Mouse (Mus musculus) midbrain, embryonic 10.5 days (tissue): ENCODE data around the gene Qrich1. TPM values are rescaled to one million over a fixed set of nuclear protein-coding genes. Genes with fewer than 3 reads are reported as not detected.

Source experiments
- DNase-seq: peaks from one replicate; pipeline ENCODE4 v3.0.0-alpha.2; 2017; ENCODE audit warnings: low spot score
- H3K27ac ChIP-seq: fragments of 300-500 bp; sonication (generic); replicated peaks from 2 replicates; pipeline ENCODE4 v1.5.1; 2016; ENCODE audit warnings: mild to moderate bottlenecking
- H3K27me3 ChIP-seq: fragments of 300-500 bp; sonication (generic); 2 replicates; pipeline ENCODE4 v1.6.1; 2016; ENCODE audit warnings: low read depth, mild to moderate bottlenecking; ENCODE audit not compliant: poor library complexity, severe bottlenecking
- H3K36me3 ChIP-seq: fragments of 300-500 bp; sonication (generic); 2 replicates; pipeline ENCODE4 v1.6.1; 2016; ENCODE audit warnings: mild to moderate bottlenecking, moderate library complexity
- H3K4me1 ChIP-seq: fragments of 300-500 bp; sonication (generic); 2 replicates; pipeline ENCODE4 v1.6.1; 2016
- H3K4me3 ChIP-seq: fragments of 300-500 bp; sonication (generic); 2 replicates; pipeline ENCODE4 v1.5.1; 2016; ENCODE audit warnings: mild to moderate bottlenecking, moderate library complexity
- H3K9me3 ChIP-seq: fragments of 300-500 bp; sonication (generic); replicated peaks from 2 replicates; pipeline ENCODE4 v1.6.1; 2016; ENCODE audit warnings: mild to moderate bottlenecking
- WGBS: fragments of 180-500 bp; shearing (Covaris S2); methylation state at CpG from one replicate; pipeline ENCODE4 v1.1.7; 2016; 5-methylcytosine and 5-hydroxymethylcytosine counted together
- polyA plus RNA-seq: library from polyadenylated mRNA; unstranded; fragments of >200 nt; fragmentation: Nextera tagmentation; extraction: Ambion mirVana; gene quantifications from 2 replicates; pipeline ENCODE4 v1.2.1, GENCODE M21; 2016

Qrich1 gene
- 150 and 171 TPM in 2 replicates for polyA plus RNA-seq

DNA sequence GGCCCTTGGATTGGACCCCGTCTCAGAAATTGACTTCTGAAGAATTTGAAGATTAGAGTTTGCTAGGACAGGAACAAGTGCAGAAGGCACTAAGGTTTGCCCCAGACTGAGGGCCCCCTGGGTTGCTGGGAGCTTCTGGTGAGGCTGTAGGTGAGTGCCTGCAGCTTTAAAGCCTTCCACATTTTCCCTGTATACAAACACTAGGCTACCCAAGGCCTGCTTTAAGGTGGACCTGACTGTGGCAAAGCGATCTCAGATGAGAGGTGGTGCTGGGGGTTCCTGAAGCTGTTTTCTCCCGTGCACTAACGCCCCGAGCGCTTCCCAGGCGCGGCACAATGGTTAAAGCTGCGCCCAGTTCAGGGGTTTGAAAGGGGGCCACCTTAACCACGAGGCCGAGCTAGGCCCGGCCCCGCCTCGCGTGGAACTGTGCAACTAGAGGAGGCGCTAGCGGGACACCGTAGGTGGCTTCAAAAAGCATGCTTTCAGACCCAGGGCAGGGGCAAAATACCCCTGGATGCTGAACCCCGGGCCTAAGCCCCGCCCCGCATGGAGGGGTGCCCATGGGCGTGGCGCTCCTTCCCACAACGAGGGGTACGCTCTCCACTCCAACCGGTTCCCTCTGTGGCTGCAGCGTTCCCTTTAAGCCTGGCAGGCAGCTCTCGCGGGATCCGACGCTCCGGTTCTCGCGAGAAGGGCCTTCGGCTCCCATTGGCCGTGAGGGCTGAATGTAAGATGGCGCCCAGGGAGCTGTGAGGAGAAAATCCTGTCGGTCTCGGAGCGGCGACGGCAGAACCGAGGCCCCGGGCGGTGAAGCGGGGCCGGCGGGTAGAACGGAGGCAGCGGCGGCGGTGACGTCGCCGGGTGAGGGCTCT is at the start of gene Qrich1:
Gene Qrich1 (plus strand): TSS at position 427 of the 872 bp plus-strand sequence.
- H3K27ac ChIP-seq, result peak within 1 kb of the TSS; percentile 99
- H3K9me3 ChIP-seq, result no peaks in the 10 kb centered on the region
- no peaks in the 10 kb centered on the region for H3K27me3 ChIP-seq
- H3K4me3 ChIP-seq, result peak within 1 kb of the TSS; percentile 89
- WGBS, result 1% methylated on average over 53 of the region's 55 CpGs
- DNase-seq, result peak; percentile 96
- H3K36me3 ChIP-seq, result peaks cover 63% of the 10 kb centered on the region
- peaks cover 35% of the 10 kb centered on the region for H3K4me1 ChIP-seq

DNA sequence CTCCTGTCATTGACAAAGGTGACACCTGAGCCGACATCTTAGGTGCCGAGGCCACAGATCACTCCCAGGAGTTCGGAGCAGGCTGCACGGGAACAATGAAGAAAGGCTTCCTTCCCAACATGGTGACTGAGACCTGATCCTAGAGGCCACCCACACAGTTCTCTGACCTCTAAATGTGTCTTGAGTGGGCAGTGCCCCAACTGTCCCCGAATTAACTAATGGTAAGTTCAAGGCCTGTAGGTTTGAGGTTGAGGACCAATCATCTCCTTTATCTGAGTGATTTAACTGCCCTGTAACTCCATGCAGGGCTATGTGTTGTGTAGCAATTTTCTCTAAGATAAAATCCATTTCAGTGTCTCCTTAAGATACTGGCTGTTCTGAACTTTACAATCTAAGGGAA is 47.2 kb upstream of the Qrich1 start:
- 87% methylated on average over 5 of the region's 5 CpGs for WGBS

GRCm38 (mm10) chr9:108469845-108470244 is 46.8 kb upstream of the Qrich1 start:
- Histone ChIP-seq H3K27me3 (no peaks in the 10 kb centered on the region), H3K4me1 (no peaks in the 10 kb centered on the region), H3K27ac (no peak overlapping the region), H3K4me3 (no peak overlapping the region), H3K9me3 (no peaks in the 10 kb centered on the region; the same call in 1 of the 2 replicates), H3K36me3 (peaks cover 31% of the 10 kb centered on the region)
- DNase-seq, result no peak
- WGBS, result 85% methylated on average over 4 of the region's 4 CpGs

More for the DNA sequence above, 47.2 kb upstream of the Qrich1 start:
- Histone ChIP-seq H3K27ac (no peak overlapping the region), H3K36me3 (peaks cover 35% of the 10 kb centered on the region), H3K4me3 (no peak overlapping the region), H3K27me3 (no peaks in the 10 kb centered on the region), H3K4me1 (no peaks in the 10 kb centered on the region), H3K9me3 (no peaks in the 10 kb centered on the region; the same call in 1 of the 2 replicates)
- DNase-seq, result no peak

DNA sequence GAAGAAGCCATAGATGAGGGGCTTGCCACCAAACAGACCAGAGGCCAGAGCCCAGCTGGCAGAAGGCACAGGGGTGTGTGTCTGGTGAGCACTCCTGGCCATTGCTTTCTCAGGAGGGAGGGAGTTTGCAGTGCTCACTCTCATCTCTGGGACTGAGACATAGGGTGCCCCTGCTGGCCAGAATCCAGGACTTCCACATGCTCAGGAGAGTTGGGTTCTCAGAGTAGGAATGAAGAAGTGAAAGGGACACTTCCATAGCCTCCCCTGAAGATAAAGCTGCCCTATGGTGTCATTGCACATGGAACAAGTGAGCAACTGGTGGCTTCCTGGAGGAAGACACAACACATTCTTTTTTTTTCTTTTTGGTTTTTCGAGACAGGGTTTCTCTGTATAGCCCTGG is 42.1 kb upstream of the Qrich1 start:
- DNase-seq, result no peak
- H3K36me3 ChIP-seq, result no peaks in the 10 kb centered on the region
- H3K9me3 ChIP-seq, result no peaks in the 10 kb centered on the region
- no peaks in the 10 kb centered on the region for H3K27me3 ChIP-seq
- H3K4me3 ChIP-seq, result no peak overlapping the region
- 67% methylated on average over 1 of the region's 1 CpGs for WGBS
- peaks cover 17% of the 10 kb centered on the region for H3K4me1 ChIP-seq
- H3K27ac ChIP-seq, result no peak overlapping the region

- Histone ChIP-seq H3K4me3 (peak overlapping the region; percentile 63), H3K4me1 (peaks cover 36% of the 10 kb centered on the region), H3K27ac (peak overlapping the region; percentile 91), H3K27me3 (no peaks in the 10 kb centered on the region), H3K36me3 (peaks cover 21% of the 10 kb centered on the region), H3K9me3 (no peaks in the 10 kb centered on the region)
- under 1% methylated on average over 20 of the region's 20 CpGs for WGBS
- DNase-seq, result peak; percentile 89
These were observed 37.9 kb upstream of the Qrich1 start for GRCm38 (mm10) chr9:108478638-108479156.

- H3K27ac ChIP-seq, result peak overlapping the region; percentile 91
- H3K36me3 ChIP-seq, result peaks cover 27% of the 10 kb centered on the region
- no peaks in the 10 kb centered on the region for H3K27me3 ChIP-seq
- peak; percentile 56 for DNase-seq
- H3K4me3 ChIP-seq, result peak overlapping the region; percentile 63
- WGBS, result 31% methylated on average over 11 of the region's 11 CpGs
- peaks cover 36% of the 10 kb centered on the region for H3K4me1 ChIP-seq
- no peaks in the 10 kb centered on the region for H3K9me3 ChIP-seq
These were observed 37.4 kb upstream of the Qrich1 start for GRCm38 (mm10) chr9:108479241-108479640.

DNA sequence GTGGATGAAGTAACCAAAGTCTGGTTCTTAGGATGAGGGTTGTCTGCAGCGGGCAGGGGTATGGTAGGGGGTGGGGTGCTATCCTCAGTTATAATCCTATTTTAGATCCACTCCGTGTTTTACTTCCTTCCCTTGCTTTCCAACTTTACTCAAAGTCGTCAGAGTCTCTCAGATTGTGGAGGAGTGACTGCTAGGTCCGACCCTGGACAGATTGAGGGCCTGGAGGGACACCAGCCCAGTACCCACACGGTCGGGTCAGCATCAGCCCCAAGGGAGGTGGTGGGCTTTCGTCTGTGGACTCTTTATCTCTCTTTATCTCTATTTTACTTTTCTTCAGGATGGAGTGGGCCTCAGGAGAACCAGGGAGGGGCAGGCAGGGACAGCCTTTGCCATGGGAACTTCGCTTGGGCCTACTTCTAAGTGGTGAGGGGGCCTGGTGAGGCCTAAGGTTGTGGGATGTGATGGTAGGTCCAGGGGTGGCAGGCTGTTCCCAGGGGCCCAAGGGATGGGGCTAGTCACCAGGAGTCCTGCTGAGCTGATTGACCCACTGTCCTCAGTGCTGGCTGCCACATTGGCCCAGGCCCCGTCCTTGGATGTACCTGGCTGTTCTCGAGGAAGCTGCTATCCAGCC is 36.8 kb upstream of the Qrich1 start, which contains the start of gene Lamb2:
Gene Lamb2 (plus strand): TSS at position 16 of the 631 bp plus-strand sequence.
- Histone ChIP-seq H3K9me3 (no peaks in the 10 kb centered on the region), H3K4me3 (peak within 1 kb of the TSS; percentile 63), H3K4me1 (peaks cover 36% of the 10 kb centered on the region), H3K36me3 (peaks cover 33% of the 10 kb centered on the region), H3K27me3 (no peaks in the 10 kb centered on the region), H3K27ac (peak within 1 kb of the TSS; percentile 91)
- DNase-seq, result peak; percentile 58
- 7% methylated on average over 10 of the region's 10 CpGs for WGBS

GRCm38 (mm10) chr9:108480813-108481519 is 35.6 kb upstream of the Qrich1 start:
- 93% methylated on average over 28 of the region's 28 CpGs for WGBS
- H3K27ac ChIP-seq, result peak overlapping the region; percentile 35; the same call in 1 of the 2 replicates

GRCm38 (mm10) chr9:108481520-108482210 is 34.9 kb upstream of the Qrich1 start:
- H3K27ac ChIP-seq, result no peak overlapping the region
- H3K4me1 ChIP-seq, result peaks cover 36% of the 10 kb centered on the region
- no peaks in the 10 kb centered on the region for H3K27me3 ChIP-seq
- H3K4me3 ChIP-seq, result no peak overlapping the region
- DNase-seq, result no peak
- 90% methylated on average over 19 of the region's 19 CpGs for WGBS
- no peaks in the 10 kb centered on the region for H3K9me3 ChIP-seq
- H3K36me3 ChIP-seq, result peaks cover 51% of the 10 kb centered on the region

More at GRCm38 (mm10) chr9:108480813-108481519, 35.6 kb upstream of the Qrich1 start:
- H3K4me3 ChIP-seq, result peak overlapping the region; percentile 63
- no peak for DNase-seq
- no peaks in the 10 kb centered on the region for H3K27me3 ChIP-seq
- H3K36me3 ChIP-seq, result peaks cover 44% of the 10 kb centered on the region
- no peaks in the 10 kb centered on the region for H3K9me3 ChIP-seq
- peaks cover 36% of the 10 kb centered on the region for H3K4me1 ChIP-seq

DNA sequence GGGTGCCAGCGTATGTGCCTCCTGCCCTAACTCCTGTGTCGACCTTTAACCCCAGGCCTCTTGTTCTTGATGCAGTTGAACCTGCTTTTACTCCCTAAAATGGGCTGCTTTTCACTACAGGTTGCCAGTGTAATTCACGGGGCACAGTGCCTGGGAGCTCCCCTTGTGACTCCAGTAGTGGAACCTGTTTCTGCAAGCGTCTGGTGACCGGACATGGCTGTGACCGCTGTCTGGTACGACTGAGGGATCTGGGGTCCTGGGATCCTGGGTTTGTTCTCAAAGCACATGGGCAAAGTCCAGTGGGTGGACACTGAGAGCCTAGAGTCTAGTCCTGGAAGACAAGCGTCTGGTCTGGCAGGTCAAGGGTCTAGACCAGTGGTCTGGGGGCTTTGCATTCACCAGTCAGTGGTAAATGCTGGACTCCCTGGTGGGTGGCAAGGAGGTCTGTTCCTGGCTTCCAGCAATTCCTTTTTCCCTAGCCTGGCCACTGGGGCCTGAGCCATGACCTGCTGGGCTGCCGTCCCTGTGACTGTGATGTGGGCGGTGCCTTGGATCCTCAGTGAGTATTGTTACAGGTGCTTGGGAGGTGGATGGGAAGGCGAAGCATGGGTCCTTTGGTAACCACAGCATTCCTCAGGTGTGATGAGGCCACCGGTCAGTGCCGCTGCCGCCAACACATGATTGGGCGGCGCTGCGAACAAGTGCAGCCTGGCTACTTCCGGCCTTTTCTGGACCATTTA is 33.4 kb upstream of the Qrich1 start:
- DNase-seq, result no peak
- Histone ChIP-seq H3K36me3 (peaks cover 66% of the 10 kb centered on the region), H3K27ac (no peak overlapping the region), H3K4me1 (peaks cover 32% of the 10 kb centered on the region), H3K4me3 (no peak overlapping the region), H3K27me3 (no peaks in the 10 kb centered on the region), H3K9me3 (no peaks in the 10 kb centered on the region)
- WGBS, result 93% methylated on average over 18 of the region's 18 CpGs

GRCm38 (mm10) chr9:108484021-108484420 is 32.6 kb upstream of the Qrich1 start:
- Histone ChIP-seq H3K27ac (no peak overlapping the region), H3K27me3 (no peaks in the 10 kb centered on the region), H3K9me3 (no peaks in the 10 kb centered on the region), H3K4me1 (peaks cover 24% of the 10 kb centered on the region), H3K36me3 (peaks cover 74% of the 10 kb centered on the region), H3K4me3 (no peak overlapping the region)
- WGBS, result 94% methylated on average over 15 of the region's 15 CpGs
- no peak for DNase-seq
